Mouse (Mus musculus) heart, embryonic 13.5 days (tissue): ENCODE data around the gene Krtap1-4. TPM values are rescaled to one million over a fixed set of nuclear protein-coding genes. Genes with fewer than 3 reads are reported as not detected.

Experiments
- ATAC-seq: fragments of 200-750 bp; cut with Nextera tagmentation; 2 replicates; pipeline ENCODE4 v1.8.0; 2017; ENCODE audit warnings: moderate TSS enrichment; ENCODE audit not compliant: insufficient number of reproducible peaks, low FRiP score, low TSS enrichment; ENCODE audit errors: extremely low read depth
- H3K27ac ChIP-seq: fragments of 300-500 bp; sonication (generic); replicated peaks from 2 replicates; pipeline ENCODE4 v1.5.1; 2015; ENCODE audit warnings: moderate library complexity, mild to moderate bottlenecking, inconsistent platforms
- H3K27me3 ChIP-seq: fragments of 300-500 bp; sonication (generic); replicated peaks from 2 replicates; pipeline ENCODE4 v1.6.1; 2015; ENCODE audit warnings: mild to moderate bottlenecking, inconsistent platforms
- H3K36me3 ChIP-seq: fragments of 300-500 bp; sonication (generic); 2 replicates; pipeline ENCODE4 v1.6.1; 2015; ENCODE audit warnings: mild to moderate bottlenecking, inconsistent platforms
- H3K4me1 ChIP-seq: fragments of 300-500 bp; sonication (generic); 2 replicates; pipeline ENCODE4 v1.6.1; 2015; ENCODE audit warnings: inconsistent platforms
- H3K4me2 ChIP-seq: fragments of 300-500 bp; sonication (generic); 2 replicates; pipeline ENCODE4 v1.6.1; 2015; ENCODE audit warnings: inconsistent platforms, mild to moderate bottlenecking, moderate library complexity
- H3K4me3 ChIP-seq: fragments of 300-500 bp; sonication (generic); 2 replicates; pipeline ENCODE4 v1.5.1; 2015; ENCODE audit warnings: moderate library complexity, mild to moderate bottlenecking, inconsistent platforms
- H3K9ac ChIP-seq: fragments of 300-500 bp; sonication (generic); 2 replicates; pipeline ENCODE4 v1.6.1; 2015; ENCODE audit warnings: inconsistent platforms, mild to moderate bottlenecking, moderate library complexity
- H3K9me3 ChIP-seq: fragments of 300-500 bp; sonication (generic); 2 replicates; pipeline ENCODE4 v1.6.1; 2016; ENCODE audit warnings: inconsistent platforms
- WGBS: fragments of 180-500 bp; shearing (Covaris S2); methylation state at CpG from one replicate; pipeline ENCODE4 v1.1.7; 2015; ENCODE audit warnings: mixed read lengths; 5-methylcytosine and 5-hydroxymethylcytosine counted together
- polyA plus RNA-seq: library from polyadenylated mRNA; unstranded; fragments of >200 nt; fragmentation: Nextera tagmentation; extraction: Ambion mirVana; gene quantifications from 2 replicates; pipeline ENCODE4 v1.2.1, GENCODE M21; 2015

Gene Krtap1-4
- polyA plus RNA-seq, 1 experiment from 2014 or later: not detected

DNA sequence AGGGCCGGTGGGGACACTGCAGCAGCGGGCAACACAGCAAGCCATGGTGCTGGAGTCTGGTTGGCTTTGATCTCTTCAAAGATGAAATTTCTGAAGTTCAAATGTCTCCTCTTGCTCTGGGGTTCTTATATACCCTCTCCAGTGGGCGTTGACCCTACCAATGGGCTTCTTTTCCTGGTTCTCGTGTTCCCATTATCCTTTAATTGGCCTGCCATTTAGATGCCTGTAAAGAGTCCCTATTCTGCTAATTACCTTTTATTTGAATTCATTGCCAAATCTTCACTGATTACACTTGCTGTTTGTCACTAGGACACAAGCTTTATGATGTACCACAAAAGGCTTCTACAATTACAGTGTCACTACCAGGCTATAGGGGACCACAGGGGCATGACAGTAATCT is 32.7 kb downstream of the Krtap1-4 start, which contains the start of gene Krtap3-3:
Gene Krtap3-3, minus strand, starts transcription at position 101 of the 400 bp plus-strand sequence.
- no peaks in the 10 kb centered on the region for H3K27me3 ChIP-seq
- 57% methylated on average over 4 of the region's 4 CpGs for WGBS
- H3K4me2 ChIP-seq: no peak within 1 kb of the TSS
- H3K9me3 ChIP-seq: peaks cover 3% of the 10 kb centered on the region; the same call in 1 of the 2 replicates
- no peaks in the 10 kb centered on the region for H3K36me3 ChIP-seq
- no peaks in the 10 kb centered on the region for H3K4me1 ChIP-seq
- H3K4me3 ChIP-seq: no peak within 1 kb of the TSS
- H3K27ac ChIP-seq: no peak within 1 kb of the TSS
- ATAC-seq: no peak
- no peak within 1 kb of the TSS for H3K9ac ChIP-seq

DNA sequence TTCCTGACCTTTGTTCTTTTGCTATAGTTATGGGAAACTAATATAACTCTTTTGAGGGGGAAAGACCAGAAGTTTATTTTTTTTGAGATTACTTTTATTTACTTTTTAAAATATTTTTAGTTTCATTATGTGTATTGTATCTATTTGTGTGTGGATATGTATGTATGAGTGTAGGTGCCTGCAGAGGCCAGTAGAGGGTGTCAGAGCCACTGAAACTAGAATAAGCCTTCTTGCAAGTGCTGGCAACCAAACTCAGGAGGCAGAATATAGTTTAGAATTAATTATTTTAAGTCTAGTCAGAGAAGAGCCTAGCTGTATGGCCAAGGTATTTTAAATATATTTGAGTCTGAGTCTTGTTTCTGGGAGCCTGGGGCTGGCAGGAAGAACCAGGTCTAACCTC is 35.6 kb downstream of the Krtap1-4 start:
- Histone ChIP-seq H3K27ac (no peak overlapping the region), H3K4me2 (no peak overlapping the region), H3K9me3 (peaks cover 3% of the 10 kb centered on the region; the same call in 1 of the 2 replicates), H3K9ac (no peak overlapping the region), H3K4me3 (no peak overlapping the region), H3K27me3 (no peaks in the 10 kb centered on the region), H3K36me3 (no peaks in the 10 kb centered on the region), H3K4me1 (no peaks in the 10 kb centered on the region)
- ATAC-seq: no peak

DNA sequence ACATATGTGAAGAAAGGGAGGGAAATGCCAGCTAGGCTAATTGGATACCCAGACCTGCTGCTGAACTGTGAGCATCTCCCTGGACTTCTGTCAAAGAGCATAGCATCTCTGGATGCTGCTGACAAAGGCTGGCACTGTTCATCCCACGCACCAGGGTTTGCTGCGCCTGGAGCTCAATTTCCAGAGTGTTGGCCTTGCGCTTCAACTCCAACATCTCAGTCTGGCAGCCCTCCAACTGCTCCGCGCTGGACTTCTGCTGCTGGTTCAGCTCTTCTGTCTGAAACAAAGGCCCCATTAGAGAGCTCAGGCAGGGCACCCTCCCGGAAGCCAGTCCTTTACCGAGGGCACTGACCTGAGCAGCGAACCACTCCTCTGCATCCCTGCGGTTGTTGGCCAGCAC is 43.7 kb downstream of the Krtap1-4 start:
- no peaks in the 10 kb centered on the region for H3K36me3 ChIP-seq
- WGBS: 49% methylated on average over 9 of the region's 9 CpGs
- no peak overlapping the region for H3K9ac ChIP-seq
- no peaks in the 10 kb centered on the region for H3K9me3 ChIP-seq
- no peaks in the 10 kb centered on the region for H3K27me3 ChIP-seq
- H3K27ac ChIP-seq: no peak overlapping the region
- H3K4me1 ChIP-seq: no peaks in the 10 kb centered on the region
- no peak for ATAC-seq
- peak overlapping the region; percentile 37 for H3K4me2 ChIP-seq
- H3K4me3 ChIP-seq: no peak overlapping the region

Other genes with a start within 250 kb of the Krtap1-4 start
- not detected in 2 replicates for gene Krt26, start 245.7 kb downstream of the Krtap1-4 start, polyA plus RNA-seq
- gene Krt27, start 232.6 kb downstream of the Krtap1-4 start, polyA plus RNA-seq: not detected in 2 replicates
- 0.20 TPM in 1 of 2 replicates, not detected in the other for gene Krt28, start 208.8 kb downstream of the Krtap1-4 start, polyA plus RNA-seq
- 11.1 and 14.2 TPM in 2 replicates for gene Krt10, start 194.3 kb downstream of the Krtap1-4 start, polyA plus RNA-seq
- not detected in 2 replicates for gene Krt12, start 161.4 kb downstream of the Krtap1-4 start, polyA plus RNA-seq
- 2.3 and 3.2 TPM in 2 replicates for gene Krt20, start 145.5 kb downstream of the Krtap1-4 start, polyA plus RNA-seq
- gene Krt23, start 90.5 kb downstream of the Krtap1-4 start, polyA plus RNA-seq: 0.52 and 0.57 TPM in 2 replicates
- not detected in 2 replicates for gene Krt39, start 62.3 kb downstream of the Krtap1-4 start, polyA plus RNA-seq
- gene Krt40, start 40.5 kb downstream of the Krtap1-4 start, polyA plus RNA-seq: not detected in 2 replicates
- not detected in 2 replicates for gene Krtap3-3, start 32.8 kb downstream of the Krtap1-4 start, polyA plus RNA-seq
- gene Krtap3-2, start 26.8 kb downstream of the Krtap1-4 start, polyA plus RNA-seq: not detected in 2 replicates
- gene Gm11939, start 24.2 kb downstream of the Krtap1-4 start, polyA plus RNA-seq: not detected in 2 replicates
- not detected in 2 replicates for gene Krtap3-1, start 17.0 kb downstream of the Krtap1-4 start, polyA plus RNA-seq
- gene Krtap1-5, start 2.6 kb downstream of the Krtap1-4 start, polyA plus RNA-seq: not detected in 2 replicates
- not detected in 2 replicates for gene Krtap1-3, start 7.7 kb upstream of the Krtap1-4 start, polyA plus RNA-seq
- gene Krtap9-3, start 14.5 kb upstream of the Krtap1-4 start, polyA plus RNA-seq: not detected in 2 replicates
- gene Gm11938, start 19.7 kb upstream of the Krtap1-4 start, polyA plus RNA-seq: not detected in 2 replicates
- gene Gm11937, start 26.5 kb upstream of the Krtap1-4 start, polyA plus RNA-seq: not detected in 2 replicates
- gene Krtap2-4, start 31.2 kb upstream of the Krtap1-4 start, polyA plus RNA-seq: not detected in 2 replicates
- not detected in 2 replicates for gene Gm11562, start 36.8 kb upstream of the Krtap1-4 start, polyA plus RNA-seq
- not detected in 2 replicates for gene Krtap4-1, start 44.6 kb upstream of the Krtap1-4 start, polyA plus RNA-seq
- not detected in 2 replicates for gene Krtap4-2, start 51.4 kb upstream of the Krtap1-4 start, polyA plus RNA-seq
- gene Krtap4-7, start 60.4 kb upstream of the Krtap1-4 start, polyA plus RNA-seq: not detected in 2 replicates
- not detected in 2 replicates for gene Gm11555, start 66.6 kb upstream of the Krtap1-4 start, polyA plus RNA-seq
- gene Gm11563, start 75.3 kb upstream of the Krtap1-4 start, polyA plus RNA-seq: not detected in 2 replicates
- gene Krtap4-6, start 82.3 kb upstream of the Krtap1-4 start, polyA plus RNA-seq: not detected in 2 replicates
- gene Gm14190, start 107.1 kb upstream of the Krtap1-4 start, polyA plus RNA-seq: not detected in 2 replicates
- gene Gm14180, start 150.6 kb upstream of the Krtap1-4 start, polyA plus RNA-seq: not detected in 2 replicates
- not detected in 2 replicates for gene Gm11595, start 189.3 kb upstream of the Krtap1-4 start, polyA plus RNA-seq
- not detected in 2 replicates for gene Krtap4-8, start 197.1 kb upstream of the Krtap1-4 start, polyA plus RNA-seq
- gene Krtap4-9, start 201.5 kb upstream of the Krtap1-4 start, polyA plus RNA-seq: not detected in 2 replicates
- not detected in 2 replicates for gene Gm11596, start 209.8 kb upstream of the Krtap1-4 start, polyA plus RNA-seq
- not detected in 2 replicates for gene Gm11569, start 215.3 kb upstream of the Krtap1-4 start, polyA plus RNA-seq
- gene Gm11554, start 220.8 kb upstream of the Krtap1-4 start, polyA plus RNA-seq: not detected in 2 replicates
- gene Krtap4-13, start 226.2 kb upstream of the Krtap1-4 start, polyA plus RNA-seq: not detected in 2 replicates
- not detected in 2 replicates for gene Gm11564, start 232.0 kb upstream of the Krtap1-4 start, polyA plus RNA-seq